Mouse (Mus musculus) myocyte (in vitro differentiated cells): ENCODE data around the gene Iqgap1.

Experiments
- E2F4 ChIP-seq: IDR thresholded peaks from one replicate; pipeline ENCODE4 v1.6.1; 2011; ENCODE audit warnings: mild to moderate bottlenecking, control low read depth, moderate library complexity; ENCODE audit not compliant: insufficient read depth
- MAX ChIP-seq: IDR thresholded peaks from one replicate; pipeline ENCODE4 v1.6.1; 2011; ENCODE audit warnings: low read depth, mild to moderate bottlenecking, control low read depth
- MYOD1 ChIP-seq, 3 experiments: IDR thresholded peaks; one replicate each; pipeline ENCODE4 v1.6.1; 2011; ENCODE audit warnings: control low read depth in 2 of 3, low read depth in 2 of 3, mild to moderate bottlenecking in 2 of 3, moderate library complexity in 1 of 3; ENCODE audit not compliant: insufficient read length in 2 of 3, control insufficient read depth in 1 of 3
- POLR2A ChIP-seq: IDR thresholded peaks from one replicate; pipeline ENCODE4 v1.6.1; 2011; ENCODE audit warnings: low read depth, mild to moderate bottlenecking, control low read depth, moderate library complexity; ENCODE audit not compliant: insufficient read length
- REST ChIP-seq: IDR thresholded peaks from one replicate; pipeline ENCODE4 v1.6.1; 2011; ENCODE audit warnings: mild to moderate bottlenecking, control low read depth, moderate library complexity; ENCODE audit not compliant: insufficient read depth, insufficient read length
- SRF ChIP-seq: IDR thresholded peaks from one replicate; pipeline ENCODE4 v1.6.1; 2011; ENCODE audit warnings: low read depth; ENCODE audit not compliant: control insufficient read depth, insufficient read length

DNA sequence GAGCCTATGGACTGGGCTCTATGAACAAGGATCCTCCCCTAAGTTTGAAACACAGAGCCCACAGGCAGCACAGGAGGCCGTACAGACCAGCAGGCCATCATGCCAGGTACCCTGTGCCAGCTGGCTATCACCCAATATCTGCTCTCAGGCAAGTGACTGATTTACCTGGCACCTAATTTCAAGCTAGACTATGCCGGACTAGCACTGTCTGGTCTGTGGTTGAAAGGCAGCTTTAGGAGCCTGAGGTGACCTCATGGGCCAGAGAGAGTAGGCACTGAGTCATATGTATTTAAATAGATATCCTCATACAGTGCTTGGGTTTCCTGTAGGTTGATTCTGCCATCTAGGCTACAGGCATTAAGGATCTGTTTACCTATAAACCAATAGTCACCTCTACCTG lies 72.2 kb downstream of the Iqgap1 start:
- TF ChIP-seq SRF (no peak), E2F4 (no peak), MAX (no peak), REST (no peak), MYOD1 (IDR thresholded peaks at IDR 0.05; ENCODE audit: control insufficient read depth in 1 of 3, insufficient read length in 2 of 3, low read depth in 2 of 3) (no peak), POLR2A (no peak)
